Mouse (Mus musculus) erythroblast, embryonic 14.5 days (primary cell): ENCODE results near the gene Slx4ip.

Experiments
- GATA1 ChIP-seq: IDR thresholded peaks from 2 replicates; pipeline ENCODE4 v1.6.1; 2012; ENCODE audit warnings: low read length, inconsistent platforms, mixed read lengths
- TAL1 ChIP-seq: IDR thresholded peaks from 3 replicates; pipeline ENCODE4 v1.6.1; 2012; ENCODE audit warnings: low read length, inconsistent platforms, mixed read lengths

DNA sequence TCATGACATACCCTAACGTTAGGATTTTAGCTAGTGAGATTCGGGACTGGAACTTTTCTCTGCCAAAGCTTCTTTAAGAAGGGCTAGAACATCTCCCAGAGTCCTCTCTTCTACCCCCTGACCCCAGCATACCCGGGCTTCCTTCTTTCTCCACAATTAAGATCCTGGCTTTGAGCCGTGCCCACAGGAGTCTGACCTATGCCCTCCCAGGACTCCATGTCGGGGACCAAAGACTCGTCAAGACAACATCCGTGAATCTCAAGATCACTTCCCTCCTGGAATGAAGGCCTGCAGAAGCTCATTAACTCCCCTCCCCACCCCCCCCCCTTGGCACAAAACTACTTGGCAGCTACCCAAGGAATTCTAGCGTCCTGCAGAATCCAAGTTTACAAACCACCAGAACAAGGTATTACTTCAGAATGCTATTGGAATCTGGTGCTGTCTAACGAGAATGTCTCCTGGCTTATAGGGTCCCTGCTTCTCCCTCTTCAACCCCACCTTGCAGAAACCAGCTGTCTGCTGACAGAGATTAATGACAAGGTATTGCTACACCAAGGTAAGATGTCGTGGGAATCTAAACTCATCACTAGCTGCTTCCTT lies 188.8 kb downstream of the Slx4ip start:
- TF ChIP-seq GATA1 (no peak), TAL1 (no peak)
